Mouse (Mus musculus) liver, postnatal 0 days (tissue): ENCODE results near the gene Hmgxb4.

Experiments
- CTCF ChIP-seq: sonication (generic); IDR thresholded peaks from 2 replicates; pipeline ENCODE4 v1.5.1; 2016; ENCODE audit warnings: antibody characterized with exemption, low read depth
- EP300 ChIP-seq: IDR thresholded peaks from 2 replicates; pipeline ENCODE4 v1.6.1; 2016; ENCODE audit warnings: antibody characterized with exemption, low read depth, mild to moderate bottlenecking

DNA sequence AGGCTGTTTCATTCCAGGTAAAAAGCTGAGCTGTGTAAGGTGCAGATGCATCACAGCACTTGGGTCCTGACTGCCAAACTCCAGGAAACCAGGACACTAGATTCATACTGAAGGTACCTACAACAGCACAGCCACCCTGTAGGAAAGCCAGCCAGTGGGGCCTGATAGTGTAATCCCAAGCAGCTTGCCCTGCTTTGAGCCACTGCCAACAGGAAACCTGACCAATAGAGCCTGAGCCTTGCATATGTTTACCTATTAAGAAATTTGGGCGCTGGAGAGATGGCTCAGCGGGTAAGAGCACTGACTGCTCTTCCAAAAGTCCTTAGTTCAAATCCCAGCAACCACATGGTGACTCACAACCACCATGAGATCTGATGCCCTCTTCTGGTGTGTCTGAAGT is 49.0 kb downstream of the Hmgxb4 start:
- no peak for TF ChIP-seq CTCF
- TF ChIP-seq EP300, result no peak
